In the genomic region with DNA sequence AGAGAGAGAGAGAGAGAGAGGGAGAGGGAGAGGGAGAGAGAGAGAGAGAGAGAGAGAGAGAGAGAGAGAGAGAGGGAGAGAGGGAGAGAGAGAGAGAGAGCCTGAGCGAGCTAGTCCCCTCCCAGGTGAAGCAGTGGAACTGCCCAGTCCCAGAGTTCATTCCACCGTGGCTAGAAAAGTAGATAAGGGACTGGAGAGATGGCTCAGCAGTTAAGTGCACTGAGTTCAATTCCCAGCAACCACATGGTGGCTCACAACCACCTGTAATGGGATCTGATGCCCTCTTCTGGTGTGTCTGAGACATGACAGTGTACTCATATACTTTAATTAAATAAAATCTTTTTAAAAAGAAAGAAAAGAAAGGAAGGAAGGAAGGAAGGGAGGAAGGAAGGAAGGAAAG, we compare ENCODE assay signal across 13 mouse cellular contexts. TPM values are rescaled to one million over a fixed set of nuclear protein-coding genes. Genes with fewer than 3 reads are reported as not detected.
DNase-seq lines count a peak whose midpoint lies in the region; ATAC-seq and TF ChIP-seq lines count a peak whose summit lies in the region.
"Not testable (repeated sequence)": the region's sequence is repeated elsewhere in the genome, so short reads cannot be mapped to it uniquely, and the experiment has no call there.
"Had no signal": no experiment of that assay in that cellular context is flagged by ENCODE, and none has a peak within 500 bp of the region (broad histone marks: within the 10 kb centered on the region; RNA-seq: fewer than 3 reads in every experiment).

No protein-coding gene starts in this region.

- H3K27ac ChIP-seq in forebrain, postnatal 0 days (ENCODE audit: low read depth, low read length); kidney, postnatal 0 days; liver, postnatal 0 days (ENCODE audit: low read depth); small intestine, adult 2 months (ENCODE audit: insufficient read depth, low read depth, low read length): not testable (repeated sequence)
- H3K27ac ChIP-seq in heart, adult 2 months, result peak overlapping the region; percentile 95
- peak overlapping the region; percentile 50; the same call in 1 of the 2 replicates for H3K27ac ChIP-seq in heart, embryonic 13.5 days (replicated peaks)

- not testable (repeated sequence) for TF ChIP-seq POLR2A in heart, adult 2 months (IDR thresholded peaks at IDR 0.05; ENCODE audit: insufficient read depth, low read depth, low read length); small intestine, adult 2 months (IDR thresholded peaks at IDR 0.05; ENCODE audit: low read depth, low read length)

- peaks cover 35% of the 10 kb centered on the region for H3K36me3 ChIP-seq in E14TG2a.4 (ENCODE audit: insufficient read depth, low read length)
- H3K36me3 ChIP-seq in forebrain, postnatal 0 days (ENCODE audit: insufficient read depth), result peaks cover 33% of the 10 kb centered on the region
- not testable (repeated sequence) for H3K36me3 ChIP-seq in heart, adult 2 months (ENCODE audit: control insufficient read depth, insufficient read depth, low read length)
- H3K36me3 ChIP-seq in heart, embryonic 13.5 days, result peaks cover 37% of the 10 kb centered on the region
- H3K36me3 ChIP-seq in kidney, postnatal 0 days (ENCODE audit: insufficient read depth, low read length), result peaks cover 24% of the 10 kb centered on the region
- peaks cover 24% of the 10 kb centered on the region for H3K36me3 ChIP-seq in liver, postnatal 0 days (replicated peaks; ENCODE audit: insufficient read depth, low read length)
- H3K36me3 ChIP-seq in small intestine, adult 2 months (ENCODE audit: control insufficient read depth, insufficient read depth, low read length), result peaks cover 32% of the 10 kb centered on the region

- H3K9ac ChIP-seq in forebrain, postnatal 0 days; heart, adult 2 months (ENCODE audit: low read depth, low read length); heart, embryonic 13.5 days; kidney, postnatal 0 days (ENCODE audit: low read depth, low read length); liver, postnatal 0 days (replicated peaks): not testable (repeated sequence)

- H3K27me3 ChIP-seq in E14TG2a.4 (ENCODE audit: insufficient read depth, low read length), result peaks cover 51% of the 10 kb centered on the region
- H3K27me3 ChIP-seq in forebrain, postnatal 0 days (ENCODE audit: insufficient read depth, low read length); heart, adult 2 months (ENCODE audit: control insufficient read depth, insufficient read depth, low read length); kidney, postnatal 0 days (ENCODE audit: insufficient read depth, low read length); small intestine, adult 2 months (ENCODE audit: control insufficient read depth, insufficient read depth, low read length): not testable (repeated sequence)
- peaks cover 31% of the 10 kb centered on the region for H3K27me3 ChIP-seq in heart, embryonic 13.5 days (replicated peaks)
- H3K27me3 ChIP-seq in liver, postnatal 0 days (ENCODE audit: insufficient read depth, low read length), result peaks cover 18% of the 10 kb centered on the region

- not testable (repeated sequence) for H3K4me2 ChIP-seq in forebrain, postnatal 0 days (ENCODE audit: low read depth); heart, embryonic 13.5 days; kidney, postnatal 0 days (ENCODE audit: low read length); liver, postnatal 0 days (ENCODE audit: low read depth, low read length)

- H3K79me2 ChIP-seq in heart, adult 2 months (replicated peaks; ENCODE audit: control insufficient read depth, insufficient read depth, low read length), result not testable (repeated sequence)

- DNase-seq in forebrain, postnatal 0 days; heart, adult 2 months; kidney, postnatal 0 days (ENCODE audit: low spot score); liver, postnatal 0 days: not testable (repeated sequence)

- H3K9me3 ChIP-seq in E14TG2a.4 (ENCODE audit: low read length); forebrain, postnatal 0 days (ENCODE audit: low read length); heart, embryonic 13.5 days; kidney, postnatal 0 days (replicated peaks; ENCODE audit: low read length); liver, postnatal 0 days (ENCODE audit: low read length): not testable (repeated sequence)

- not testable (repeated sequence) for TF ChIP-seq EP300 in heart, adult 2 months (IDR thresholded peaks at IDR 0.05; ENCODE audit: insufficient read depth, low read depth, low read length); liver, postnatal 0 days (IDR thresholded peaks at IDR 0.05; ENCODE audit: low read depth)

- TF ChIP-seq CTCF in E14TG2a.4 (conservative IDR thresholded peaks at IDR 0.05; ENCODE audit: low read length), result peak; percentile 11; the same call in 1 of the 2 replicates
- TF ChIP-seq CTCF in forebrain, postnatal 0 days (IDR thresholded peaks at IDR 0.05; ENCODE audit: low read depth), result 0 out of 2 replicates have a peak, but pooled peaks have one; percentile 11
- peak; percentile 43 for TF ChIP-seq CTCF in heart, adult 2 months (IDR thresholded peaks at IDR 0.05)
- peak; percentile 30; the same call in 1 of the 2 replicates for TF ChIP-seq CTCF in kidney, postnatal 0 days (IDR thresholded peaks at IDR 0.05; ENCODE audit: low read depth)
- 0 out of 2 replicates have a peak, but pooled peaks have one; percentile 13 for TF ChIP-seq CTCF in liver, postnatal 0 days (IDR thresholded peaks at IDR 0.05; ENCODE audit: low read depth)
- TF ChIP-seq CTCF in small intestine, adult 2 months (IDR thresholded peaks at IDR 0.05; ENCODE audit: extremely low read depth, insufficient read length, insufficient replicate concordance, low read depth, low read length), result peak; percentile 10; the same call in 1 of the 2 replicates

- not testable (repeated sequence) for H3K4me3 ChIP-seq in E14TG2a.4 (replicated peaks; ENCODE audit: low read length); forebrain, postnatal 0 days (ENCODE audit: low read depth, low read length); heart, adult 2 months; heart, embryonic 13.5 days; kidney, postnatal 0 days (replicated peaks; ENCODE audit: low read depth, low read length); liver, postnatal 0 days (ENCODE audit: low read depth, low read length); small intestine, adult 2 months (ENCODE audit: low read depth, low read length)

- intact Hi-C loops in heart, adult 2 months (cut with DNase I), result not testable (repeated sequence)

- H3K4me1 ChIP-seq in E14TG2a.4 (replicated peaks; ENCODE audit: low read depth, low read length), result peaks cover 72% of the 10 kb centered on the region
- H3K4me1 ChIP-seq in forebrain, postnatal 0 days (ENCODE audit: insufficient read depth); heart, adult 2 months (ENCODE audit: control insufficient read depth, insufficient read depth, low read length); kidney, postnatal 0 days (replicated peaks; ENCODE audit: insufficient read depth, low read length); liver, postnatal 0 days (ENCODE audit: insufficient read depth); small intestine, adult 2 months (ENCODE audit: control insufficient read depth, insufficient read depth, insufficient read length, low read length): not testable (repeated sequence)
- peaks cover 76% of the 10 kb centered on the region for H3K4me1 ChIP-seq in heart, embryonic 13.5 days

- WGBS in forebrain, postnatal 0 days, result 41% methylated on average over 2 of the region's 2 CpGs
- 32% methylated on average over 2 of the region's 2 CpGs for WGBS in heart, adult 2 months
- WGBS in heart, embryonic 13.5 days, result 24% methylated on average over 2 of the region's 2 CpGs
- WGBS in kidney, postnatal 0 days, result 47% methylated on average over 2 of the region's 2 CpGs
- WGBS in liver, postnatal 0 days (ENCODE audit: insufficient replicate concordance), result 24% methylated on average over 2 of the region's 2 CpGs
- 26% methylated on average over 2 of the region's 2 CpGs for WGBS in small intestine, adult 2 months

- not testable (repeated sequence) for ATAC-seq in forebrain, postnatal 0 days; heart, embryonic 13.5 days (ENCODE audit: extremely low read depth, insufficient number of reproducible peaks, low FRiP score, low TSS enrichment); kidney, postnatal 0 days (replicated peaks; ENCODE audit: low FRiP score, low read depth); liver, postnatal 0 days

RNA-seq across cellular contexts. Expression of gene Tcap, which starts 1.2 kb away (rescaled TPM):
- 0.23 TPM in 1 of 2 replicates, not detected in the other for total RNA-seq in forebrain, postnatal 0 days (2014; rRNA removed)
- polyA plus RNA-seq in forebrain, postnatal 0 days (2015; fragmentation: Nextera tagmentation; extraction: Ambion mirVana), result not detected in 2 replicates
- total RNA-seq in heart, adult 2 months (2021), result 1,000 to 10,000 TPM; 1,095 to 3,136 TPM
- polyA plus RNA-seq in heart, adult 2 months (2012; rRNA removed), result 1,250 and 1,827 TPM in 2 replicates
- 159 and 184 TPM in 2 replicates for polyA plus RNA-seq in heart, embryonic 13.5 days (2015; fragmentation: Nextera tagmentation; extraction: Ambion mirVana)
- 1.8 and 2.1 TPM in 2 replicates for polyA plus RNA-seq in kidney, postnatal 0 days (2015; fragmentation: Nextera tagmentation; extraction: Ambion mirVana)
- polyA plus RNA-seq in liver, postnatal 0 days (2015; fragmentation: Nextera tagmentation; extraction: Ambion mirVana), result 0.26 and 6.0 TPM in 2 replicates
- polyA plus RNA-seq in small intestine, adult 2 months (2012; rRNA removed), result 0.24 and 0.42 TPM in 2 replicates
- total RNA-seq: G1E; hematopoietic stem cell, adult 5-6 weeks had no signal
- polyA plus RNA-seq: embryonic facial prominence, embryonic 10.5 days; erythroblast, embryonic 14.5 days; G1E; hindbrain, embryonic 15.5 days; intestine, embryonic 14.5 days had no signal

RNA-seq across cellular contexts. Expression of gene Pnmt, which starts 3.8 kb away (rescaled TPM):
- total RNA-seq in forebrain, postnatal 0 days (2014; rRNA removed), result 1.0 and 1.8 TPM in 2 replicates
- 1.7 and 3.5 TPM in 2 replicates for polyA plus RNA-seq in forebrain, postnatal 0 days (2015; fragmentation: Nextera tagmentation; extraction: Ambion mirVana)
- 1 to 10 TPM in 1 of 2 experiments, under 1 TPM in 1; 0.91 to 1.5 TPM for total RNA-seq in heart, adult 2 months (2021)
- polyA plus RNA-seq in heart, adult 2 months (2012; rRNA removed), result 1.6 and 2.6 TPM in 2 replicates
- polyA plus RNA-seq in heart, embryonic 13.5 days (2015; fragmentation: Nextera tagmentation; extraction: Ambion mirVana), result 1.3 and 1.5 TPM in 2 replicates
- 3.5 and 3.7 TPM in 2 replicates for polyA plus RNA-seq in kidney, postnatal 0 days (2015; fragmentation: Nextera tagmentation; extraction: Ambion mirVana)
- not detected in 2 replicates for polyA plus RNA-seq in liver, postnatal 0 days (2015; fragmentation: Nextera tagmentation; extraction: Ambion mirVana)
- not detected in 2 replicates for polyA plus RNA-seq in small intestine, adult 2 months (2012; rRNA removed)
- total RNA-seq: G1E; hematopoietic stem cell, adult 5-6 weeks had no signal
- polyA plus RNA-seq: erythroblast, embryonic 14.5 days; G1E; intestine, embryonic 14.5 days had no signal

RNA-seq across cellular contexts. Expression of gene Pgap3, which starts 17.9 kb away (rescaled TPM):
- total RNA-seq in forebrain, postnatal 0 days (2014; rRNA removed), result 10.9 and 11.0 TPM in 2 replicates
- polyA plus RNA-seq in forebrain, postnatal 0 days (2015; fragmentation: Nextera tagmentation; extraction: Ambion mirVana), result 7.1 and 7.6 TPM in 2 replicates
- 1 to 10 TPM; 7.7 to 8.5 TPM for total RNA-seq in heart, adult 2 months (2021)
- polyA plus RNA-seq in heart, adult 2 months (2012; rRNA removed), result 18.8 and 21.1 TPM in 2 replicates
- polyA plus RNA-seq in heart, embryonic 13.5 days (2015; fragmentation: Nextera tagmentation; extraction: Ambion mirVana), result 19.0 and 19.1 TPM in 2 replicates
- 16.1 and 17.4 TPM in 2 replicates for polyA plus RNA-seq in kidney, postnatal 0 days (2015; fragmentation: Nextera tagmentation; extraction: Ambion mirVana)
- 2.5 and 3.0 TPM in 2 replicates for polyA plus RNA-seq in liver, postnatal 0 days (2015; fragmentation: Nextera tagmentation; extraction: Ambion mirVana)
- 26.0 and 52.1 TPM in 2 replicates for polyA plus RNA-seq in small intestine, adult 2 months (2012; rRNA removed)

RNA-seq across cellular contexts. Expression of gene Stard3, which starts 24.2 kb away (rescaled TPM):
- 36.2 and 39.4 TPM in 2 replicates for total RNA-seq in forebrain, postnatal 0 days (2014; rRNA removed)
- polyA plus RNA-seq in forebrain, postnatal 0 days (2015; fragmentation: Nextera tagmentation; extraction: Ambion mirVana), result 31.6 and 32.2 TPM in 2 replicates
- total RNA-seq in heart, adult 2 months (2021), result 10 to 100 TPM; 19.0 to 24.3 TPM
- polyA plus RNA-seq in heart, adult 2 months (2012; rRNA removed), result 58.3 and 62.3 TPM in 2 replicates
- polyA plus RNA-seq in heart, embryonic 13.5 days (2015; fragmentation: Nextera tagmentation; extraction: Ambion mirVana), result 37.2 and 43.4 TPM in 2 replicates
- polyA plus RNA-seq in kidney, postnatal 0 days (2015; fragmentation: Nextera tagmentation; extraction: Ambion mirVana), result 42.4 and 42.8 TPM in 2 replicates
- 14.5 and 15.4 TPM in 2 replicates for polyA plus RNA-seq in liver, postnatal 0 days (2015; fragmentation: Nextera tagmentation; extraction: Ambion mirVana)
- 47.0 and 76.5 TPM in 2 replicates for polyA plus RNA-seq in small intestine, adult 2 months (2012; rRNA removed)

RNA-seq across cellular contexts. Expression of gene Erbb2, which starts 29.9 kb away (rescaled TPM):
- 3.8 and 4.9 TPM in 2 replicates for total RNA-seq in forebrain, postnatal 0 days (2014; rRNA removed)
- polyA plus RNA-seq in forebrain, postnatal 0 days (2015; fragmentation: Nextera tagmentation; extraction: Ambion mirVana), result 2.4 and 3.7 TPM in 2 replicates
- 1 to 10 TPM; 6.6 to 6.9 TPM for total RNA-seq in heart, adult 2 months (2021)
- polyA plus RNA-seq in heart, adult 2 months (2012; rRNA removed), result 8.4 and 9.2 TPM in 2 replicates
- 48.1 and 49.0 TPM in 2 replicates for polyA plus RNA-seq in heart, embryonic 13.5 days (2015; fragmentation: Nextera tagmentation; extraction: Ambion mirVana)
- polyA plus RNA-seq in kidney, postnatal 0 days (2015; fragmentation: Nextera tagmentation; extraction: Ambion mirVana), result 36.1 and 41.1 TPM in 2 replicates
- 1.0 and 1.2 TPM in 2 replicates for polyA plus RNA-seq in liver, postnatal 0 days (2015; fragmentation: Nextera tagmentation; extraction: Ambion mirVana)
- polyA plus RNA-seq in small intestine, adult 2 months (2012; rRNA removed), result 40.2 and 105 TPM in 2 replicates
- total RNA-seq: hematopoietic stem cell, adult 5-6 weeks had no signal
- polyA plus RNA-seq: G1E had no signal

Comparison
In these comparisons a context has a peak if more than half of its experiments do, and no peak if none do; other contexts are left out.
1. RNA of gene Tcap, which starts 1.2 kb away (polyA plus RNA-seq): 1,250 to 1,827 TPM in heart, adult 2 months and 159 to 184 TPM in heart, embryonic 13.5 days; 1.8 to 2.1 TPM in kidney, postnatal 0 days, 0.24 to 0.42 TPM in small intestine, adult 2 months, 0.26 to 6.0 TPM in liver, postnatal 0 days and not detected in forebrain, postnatal 0 days; every median in the first group is over 10 times any median in the second.
2. Peak in every context shown above with its lines, with median percentiles within 50 percentile points of each other: CTCF ChIP-seq.